Mouse (Mus musculus) frontal cortex, postnatal 25 days (tissue): ENCODE data around the gene Gpr87.

Experiments used
- DNase-seq, 2 experiments: peaks; one replicate each; pipeline ENCODE4 v3.0.0; 2022; ENCODE audit warnings: low spot score in 2 of 2

Gene Gpr87

DNA sequence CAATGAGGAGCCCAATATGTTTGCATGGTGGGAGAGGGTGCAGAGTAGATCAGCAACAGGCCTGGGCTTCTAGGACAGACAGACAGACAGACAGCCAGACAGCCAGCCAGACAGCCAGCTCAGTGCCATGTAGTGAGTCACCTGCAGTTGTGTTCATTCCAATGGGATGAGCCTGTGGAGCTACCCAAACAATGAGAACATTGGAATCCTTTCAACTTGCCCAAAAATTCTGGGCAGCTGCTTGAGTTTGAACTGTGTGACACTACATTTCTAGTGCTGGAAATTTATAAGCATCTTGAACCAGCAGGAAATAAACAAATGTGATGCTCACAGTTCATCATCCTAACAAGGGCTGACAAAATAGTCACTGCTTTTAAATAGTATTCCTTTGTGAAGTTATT, 55.3 kb downstream of the Gpr87 start:
- DNase-seq, result no peak

DNA sequence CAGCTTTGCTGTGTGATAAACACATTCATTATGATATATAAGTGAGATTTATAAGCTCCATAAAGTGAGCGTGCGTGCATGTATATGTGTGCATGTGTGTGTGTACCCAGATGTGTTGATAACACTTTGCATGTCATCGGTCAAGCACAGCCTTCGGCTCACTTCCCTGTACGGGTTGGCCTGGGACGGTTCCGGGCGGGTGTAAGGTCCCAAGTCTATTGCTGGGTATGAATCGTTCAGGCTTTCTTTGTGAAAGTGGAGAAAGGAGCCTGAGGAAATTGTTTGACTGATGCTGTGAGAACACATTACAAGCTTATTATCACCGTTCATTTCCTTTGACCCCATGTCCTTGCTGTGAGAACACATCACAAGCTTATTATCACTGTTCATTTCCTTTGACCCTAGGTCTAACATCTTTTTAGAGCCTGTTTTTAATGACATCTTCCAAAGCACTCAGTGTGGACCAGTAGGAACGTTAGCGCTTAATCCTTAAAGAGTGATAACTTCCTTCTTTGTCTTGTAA, 55.9 kb downstream of the Gpr87 start:
- no peak for DNase-seq

DNA sequence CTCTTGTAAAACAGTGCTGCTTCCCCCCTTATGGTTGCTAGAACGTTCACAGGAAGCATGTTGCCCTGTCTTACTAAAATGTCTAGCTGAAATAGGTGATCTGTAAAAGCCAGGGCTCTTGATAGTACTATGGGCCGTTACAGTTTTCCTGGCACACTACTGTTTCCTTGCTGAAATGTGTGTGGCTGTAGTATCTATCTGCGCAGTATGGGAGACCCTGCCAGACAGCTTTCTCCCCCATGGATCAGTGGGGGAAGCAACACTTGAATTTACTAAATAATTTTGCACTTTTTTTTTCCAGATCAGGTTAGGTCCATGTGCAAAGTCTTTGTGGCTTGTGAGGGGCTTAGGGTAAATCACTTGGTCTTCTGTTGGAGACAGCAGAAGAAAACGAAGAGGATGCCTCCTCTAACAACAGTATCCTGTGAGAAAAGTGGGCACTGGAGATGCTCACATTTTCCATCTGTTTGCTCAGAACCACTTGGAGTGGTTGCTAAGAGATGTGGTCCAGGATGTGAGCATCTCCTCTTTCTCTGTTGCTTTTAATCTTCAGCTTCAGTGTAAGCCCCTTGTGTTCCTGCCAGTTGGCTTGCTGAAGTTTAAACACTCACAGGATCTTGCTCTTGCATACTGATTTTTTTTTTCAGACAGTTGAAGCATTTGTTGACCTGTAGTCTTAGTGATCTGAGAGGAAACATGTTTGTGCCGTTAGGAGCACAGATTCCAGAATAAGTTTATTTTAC, 58.8 kb downstream of the Gpr87 start:
- no peak for DNase-seq

DNA sequence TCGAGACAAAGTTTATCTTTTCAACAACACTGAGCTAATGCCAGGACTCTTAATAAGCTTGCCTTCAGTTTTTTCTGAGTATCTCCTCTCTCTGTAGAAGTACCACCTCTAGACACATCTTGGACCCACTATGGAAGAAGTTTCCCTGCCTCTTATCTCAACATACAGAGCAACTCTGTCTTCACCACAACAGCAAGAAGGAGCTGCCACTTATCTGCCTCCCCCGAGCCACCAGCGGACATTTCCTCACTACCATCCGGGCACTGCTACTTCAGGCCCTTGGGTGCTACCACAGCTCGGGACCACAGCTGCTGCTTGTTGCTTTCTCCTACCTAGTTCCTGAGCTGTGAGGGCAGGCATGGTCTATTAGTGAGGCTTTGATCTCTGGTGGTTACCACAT, 61.7 kb downstream of the Gpr87 start:
- no peak for DNase-seq

DNA sequence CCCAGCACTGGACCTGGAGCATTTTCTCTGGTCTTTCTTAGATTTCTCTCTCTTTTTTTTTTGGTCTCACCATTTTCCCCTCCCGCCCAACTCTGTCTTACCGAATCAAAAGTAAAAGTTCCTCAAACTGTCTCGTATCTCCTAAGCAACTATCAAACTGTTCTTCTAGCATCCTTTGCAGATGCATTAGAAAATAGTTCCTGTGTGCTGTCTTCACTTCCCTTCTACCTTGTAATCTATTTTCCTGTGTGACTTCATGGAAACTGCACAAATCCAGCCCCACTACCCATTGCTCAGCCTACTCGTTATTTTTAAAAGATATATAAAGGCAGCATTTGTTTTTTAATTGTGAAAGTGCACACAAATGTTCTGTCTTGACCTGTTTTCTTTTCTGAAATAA, 62.9 kb downstream of the Gpr87 start:
- no peak for DNase-seq

DNA sequence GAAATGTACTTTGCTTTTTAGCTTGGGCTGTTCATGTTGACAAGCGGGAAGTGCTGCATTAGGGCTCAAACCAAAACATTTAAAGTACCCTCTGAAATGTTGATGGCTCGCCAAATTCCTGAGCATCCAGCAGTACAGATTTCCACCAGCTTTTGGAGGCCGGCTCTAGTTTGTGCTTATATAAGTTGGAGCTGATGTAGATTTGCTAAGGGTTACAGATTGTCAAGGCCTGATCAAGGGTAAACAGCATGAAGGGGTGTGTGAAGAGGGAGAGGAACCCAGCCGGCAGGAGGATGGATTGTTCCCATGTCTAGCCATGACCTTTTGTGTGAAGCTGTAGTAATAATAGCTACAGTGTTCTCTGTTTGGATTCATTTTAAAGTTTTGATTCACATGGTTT, 63.8 kb downstream of the Gpr87 start:
- no peak for DNase-seq

DNA sequence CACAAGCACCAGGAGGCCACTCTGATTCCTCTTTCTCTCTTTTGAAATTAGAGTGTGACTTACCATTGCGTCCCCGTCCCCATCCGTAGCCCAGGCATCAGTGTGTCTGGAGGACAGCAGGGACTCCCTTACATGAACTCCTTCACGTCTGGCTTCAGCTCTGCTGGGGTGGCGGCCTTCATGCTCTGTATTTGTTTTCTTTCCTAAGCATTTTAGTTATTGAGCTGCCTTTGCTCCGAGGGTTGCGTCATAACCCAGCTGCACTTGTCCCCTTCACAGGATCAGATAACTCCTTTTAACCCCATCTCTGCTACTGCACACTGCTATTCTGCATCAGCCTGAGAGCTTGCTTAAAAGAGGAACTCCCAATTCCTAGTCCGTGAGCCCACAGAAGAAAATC, 64.5 kb downstream of the Gpr87 start:
- DNase-seq, result no peak

DNA sequence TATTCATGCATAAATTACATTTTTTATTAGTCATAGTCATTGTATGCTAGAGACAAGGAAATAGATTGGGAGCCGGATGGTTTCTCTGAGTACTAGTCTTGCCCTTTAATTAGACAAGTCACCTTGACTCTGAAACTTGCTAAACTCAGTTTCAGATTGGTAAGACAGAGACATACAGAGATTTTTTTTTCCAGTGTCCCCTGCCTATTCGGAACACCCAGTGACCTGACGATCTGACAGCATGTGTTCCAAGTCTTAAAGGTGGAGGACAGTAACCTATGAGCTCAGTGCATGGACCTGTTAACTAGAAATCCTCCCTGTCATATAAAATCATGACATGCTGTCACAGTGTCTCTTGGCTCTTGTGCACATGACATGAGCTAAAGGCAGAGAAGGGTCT, 65.4 kb downstream of the Gpr87 start:
- no peak for DNase-seq
